Mouse (Mus musculus): ENCODE measurements around the gene Tmprss3. TPM values are rescaled to one million over a fixed set of nuclear protein-coding genes. Genes with fewer than 3 reads are reported as not detected.

Tmprss3 gene
- polyA plus RNA-seq, 1 experiment: 0.24 TPM

DNA sequence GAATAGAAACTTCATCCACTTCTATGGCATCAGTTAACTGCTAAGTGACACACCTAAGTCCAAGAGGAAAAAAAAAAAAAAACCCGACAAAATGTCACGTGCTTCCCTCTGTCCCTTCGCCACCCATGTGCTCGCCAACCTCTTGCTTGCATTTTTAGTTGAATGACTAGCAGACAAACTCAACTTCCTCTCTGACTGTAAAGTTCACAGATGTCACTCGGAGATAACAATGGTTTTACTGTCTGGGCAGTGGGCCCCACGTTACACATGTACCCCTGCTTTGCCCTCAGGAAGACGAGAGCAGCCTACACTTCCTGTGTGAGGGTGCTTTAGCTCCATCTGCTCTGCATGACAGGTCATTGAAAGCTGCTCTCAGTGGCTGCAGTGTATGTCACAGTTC lies 25.1 kb upstream of the Tmprss3 start:
- Histone ChIP-seq H3K9ac (ENCODE audit: low read depth, poor library complexity, severe bottlenecking) (no peak overlapping the region), H3K9me3 (replicated peaks; ENCODE audit: control insufficient read depth, insufficient read depth, low read length, poor library complexity, severe bottlenecking) (no peaks in the 10 kb centered on the region), H3K4me1 (ENCODE audit: control insufficient read depth, insufficient read depth, low read length) (no peaks in the 10 kb centered on the region), H3K27ac (ENCODE audit: insufficient read depth, low read length) (no peak overlapping the region), H3K4me3 (ENCODE audit: low read depth, low read length) (no peak overlapping the region), H3K27me3 (ENCODE audit: control insufficient read depth, insufficient read depth, low read length, poor library complexity, severe bottlenecking) (no peaks in the 10 kb centered on the region), H3K36me3 (ENCODE audit: control insufficient read depth, insufficient read depth, low read length, poor library complexity, severe bottlenecking) (no peaks in the 10 kb centered on the region)
- TF ChIP-seq EP300 (IDR thresholded peaks at IDR 0.05; ENCODE audit: insufficient read depth, low read depth, low read length) (no peak), CTCF (IDR thresholded peaks at IDR 0.05; ENCODE audit: low read depth, low read length) (no peak), POLR2A (IDR thresholded peaks at IDR 0.05; ENCODE audit: insufficient read depth, low read length) (no peak)

DNA sequence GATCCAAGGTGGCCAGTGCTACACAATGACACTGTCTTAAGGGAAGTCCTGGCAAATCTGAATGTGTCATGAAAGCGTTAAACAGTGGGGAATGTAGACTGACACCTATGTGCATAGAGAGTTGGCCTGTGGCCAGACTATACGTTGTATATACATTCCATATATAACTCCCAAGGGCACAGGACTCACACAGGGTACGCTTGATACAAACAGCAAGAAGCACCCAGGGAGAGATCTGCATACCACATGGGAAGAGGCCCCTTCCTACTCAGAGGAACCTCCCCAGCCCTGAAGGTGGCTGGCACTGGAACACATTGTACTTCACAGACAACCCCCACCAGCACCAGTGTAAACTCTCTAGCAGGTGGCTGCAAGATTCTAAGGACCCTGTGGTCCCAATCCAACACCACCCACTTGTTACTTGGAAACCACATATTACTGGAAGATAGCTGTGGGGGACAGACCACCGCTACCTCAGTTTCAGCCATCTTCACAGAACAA lies 24.1 kb upstream of the Tmprss3 start:
- Histone ChIP-seq H3K4me1 (ENCODE audit: control insufficient read depth, insufficient read depth, low read length) (no peaks in the 10 kb centered on the region), H3K36me3 (ENCODE audit: control insufficient read depth, insufficient read depth, low read length, poor library complexity, severe bottlenecking) (no peaks in the 10 kb centered on the region), H3K9ac (ENCODE audit: low read depth, poor library complexity, severe bottlenecking) (no peak overlapping the region), H3K27ac (ENCODE audit: insufficient read depth, low read length) (no peak overlapping the region), H3K9me3 (replicated peaks; ENCODE audit: control insufficient read depth, insufficient read depth, low read length, poor library complexity, severe bottlenecking) (no peaks in the 10 kb centered on the region), H3K4me3 (ENCODE audit: low read depth, low read length) (no peak overlapping the region), H3K27me3 (ENCODE audit: control insufficient read depth, insufficient read depth, low read length, poor library complexity, severe bottlenecking) (no peaks in the 10 kb centered on the region)
- TF ChIP-seq CTCF (IDR thresholded peaks at IDR 0.05; ENCODE audit: low read depth, low read length) (no peak), POLR2A (IDR thresholded peaks at IDR 0.05; ENCODE audit: insufficient read depth, low read length) (no peak), EP300 (IDR thresholded peaks at IDR 0.05; ENCODE audit: insufficient read depth, low read depth, low read length) (no peak)

DNA sequence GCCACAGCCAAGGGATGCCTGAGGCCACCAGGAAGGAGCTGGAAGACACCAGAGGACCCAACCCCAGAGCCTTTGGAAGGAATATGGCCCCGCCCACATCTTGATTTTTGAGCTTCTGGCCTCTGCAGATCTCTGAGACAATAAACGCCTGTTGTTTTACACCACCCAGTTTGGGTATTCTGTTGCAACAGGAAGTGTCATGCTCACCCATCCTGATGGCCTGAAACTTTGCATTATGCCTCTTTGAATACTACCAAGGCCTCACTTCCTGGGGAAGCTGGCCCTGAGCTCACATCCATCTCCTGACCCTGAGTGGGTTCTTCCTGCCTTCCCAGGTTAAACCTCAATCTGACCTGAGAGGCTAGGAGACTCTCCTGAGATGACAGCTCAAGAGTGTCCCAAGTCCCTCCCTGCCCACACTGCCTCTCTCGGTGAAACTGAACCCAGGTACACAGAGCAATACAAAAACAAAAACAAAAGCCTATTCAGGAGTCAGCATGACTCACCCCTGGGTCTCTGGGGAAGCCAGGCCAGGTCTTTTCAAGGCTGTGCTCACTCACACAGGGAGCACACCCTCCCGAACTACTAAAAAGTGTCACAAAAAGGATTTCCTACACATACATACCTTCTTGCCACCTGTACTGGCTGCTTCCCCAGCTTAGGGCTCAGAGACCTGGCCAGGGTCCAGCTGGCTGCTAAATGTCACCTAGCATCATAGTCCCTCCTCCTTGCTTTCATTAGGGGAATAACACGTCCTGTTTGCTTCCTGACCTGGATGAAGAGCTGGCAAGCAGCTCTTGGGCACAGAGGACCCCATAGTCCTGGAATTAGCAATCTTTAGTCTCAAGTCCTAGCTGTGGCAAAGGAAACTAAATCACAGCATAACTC lies 17.5 kb upstream of the Tmprss3 start:
- Histone ChIP-seq H3K4me1 (ENCODE audit: control insufficient read depth, insufficient read depth, low read length) (peaks cover 1% of the 10 kb centered on the region), H3K27me3 (ENCODE audit: control insufficient read depth, insufficient read depth, low read length, poor library complexity, severe bottlenecking) (no peaks in the 10 kb centered on the region), H3K9ac (ENCODE audit: low read depth, poor library complexity, severe bottlenecking) (no peak overlapping the region), H3K36me3 (ENCODE audit: control insufficient read depth, insufficient read depth, low read length, poor library complexity, severe bottlenecking) (no peaks in the 10 kb centered on the region), H3K9me3 (replicated peaks; ENCODE audit: control insufficient read depth, insufficient read depth, low read length, poor library complexity, severe bottlenecking) (no peaks in the 10 kb centered on the region), H3K4me3 (ENCODE audit: low read depth, low read length) (no peak overlapping the region), H3K27ac (ENCODE audit: insufficient read depth, low read length) (no peak overlapping the region)
- TF ChIP-seq EP300 (IDR thresholded peaks at IDR 0.05; ENCODE audit: insufficient read depth, low read depth, low read length) (no peak), POLR2A (IDR thresholded peaks at IDR 0.05; ENCODE audit: insufficient read depth, low read length) (no peak), CTCF (IDR thresholded peaks at IDR 0.05; ENCODE audit: low read depth, low read length) (no peak)

DNA sequence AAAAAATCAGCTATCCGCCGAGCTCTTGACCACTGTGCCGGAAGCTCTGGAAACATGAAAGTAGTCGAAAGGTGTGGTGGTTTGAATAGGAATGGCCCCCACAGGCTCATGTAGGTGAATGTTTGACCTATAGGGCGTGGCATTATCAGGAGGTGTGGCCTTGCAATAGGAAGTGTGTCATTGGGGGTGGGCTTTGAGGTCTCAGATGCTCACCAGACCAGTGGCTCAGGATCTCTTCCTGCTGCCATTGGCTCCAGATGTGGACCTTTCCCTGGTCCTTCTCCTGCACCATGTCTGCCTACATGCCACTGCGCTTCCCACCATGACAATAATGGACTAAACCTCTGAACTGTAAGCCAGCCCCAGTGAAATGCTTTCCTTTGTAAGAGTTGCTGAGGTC lies 13.1 kb upstream of the Tmprss3 start:
- H3K36me3 ChIP-seq (ENCODE audit: control insufficient read depth, insufficient read depth, low read length, poor library complexity, severe bottlenecking): no peaks in the 10 kb centered on the region
- no peaks in the 10 kb centered on the region for H3K9me3 ChIP-seq (replicated peaks; ENCODE audit: control insufficient read depth, insufficient read depth, low read length, poor library complexity, severe bottlenecking)
- H3K27ac ChIP-seq (ENCODE audit: insufficient read depth, low read length): no peak overlapping the region
- TF ChIP-seq EP300 (IDR thresholded peaks at IDR 0.05; ENCODE audit: insufficient read depth, low read depth, low read length) (no peak), POLR2A (IDR thresholded peaks at IDR 0.05; ENCODE audit: insufficient read depth, low read length) (peak; percentile 74)
- peak overlapping the region; percentile 77 for H3K4me3 ChIP-seq (ENCODE audit: low read depth, low read length)
- peaks cover 1% of the 10 kb centered on the region for H3K4me1 ChIP-seq (ENCODE audit: control insufficient read depth, insufficient read depth, low read length)
- H3K27me3 ChIP-seq (ENCODE audit: control insufficient read depth, insufficient read depth, low read length, poor library complexity, severe bottlenecking): no peaks in the 10 kb centered on the region
- no peak overlapping the region for H3K9ac ChIP-seq (ENCODE audit: low read depth, poor library complexity, severe bottlenecking)

DNA sequence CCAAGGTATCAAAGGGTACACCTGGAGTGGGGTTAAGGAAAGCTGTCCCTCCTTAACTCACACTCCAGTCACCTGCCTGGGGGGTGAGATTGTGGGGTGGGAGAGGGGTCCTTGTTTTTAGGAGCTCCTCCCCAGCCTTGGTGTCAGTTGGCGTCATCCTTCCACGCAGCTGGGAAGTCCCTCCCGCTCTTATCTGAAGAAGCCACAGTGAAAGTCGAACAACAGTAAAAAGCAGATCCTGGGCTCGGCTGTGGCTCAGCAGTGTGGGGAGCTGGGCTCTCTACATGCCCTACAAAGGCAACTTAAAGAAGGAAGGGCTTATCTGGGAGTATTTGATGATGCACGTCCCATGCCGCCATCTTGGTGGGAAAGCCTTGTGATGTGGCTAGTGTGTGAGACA lies 11.5 kb upstream of the Tmprss3 start:
- no peak overlapping the region for H3K4me3 ChIP-seq (ENCODE audit: low read depth, low read length)
- H3K4me1 ChIP-seq (ENCODE audit: control insufficient read depth, insufficient read depth, low read length): no peaks in the 10 kb centered on the region
- no peak for TF ChIP-seq POLR2A (IDR thresholded peaks at IDR 0.05; ENCODE audit: insufficient read depth, low read length)
- no peak for TF ChIP-seq CTCF (IDR thresholded peaks at IDR 0.05; ENCODE audit: low read depth, low read length)
- TF ChIP-seq EP300 (IDR thresholded peaks at IDR 0.05; ENCODE audit: insufficient read depth, low read depth, low read length): no peak
- no peak overlapping the region for H3K9ac ChIP-seq (ENCODE audit: low read depth, poor library complexity, severe bottlenecking)
- H3K36me3 ChIP-seq (ENCODE audit: control insufficient read depth, insufficient read depth, low read length, poor library complexity, severe bottlenecking): no peaks in the 10 kb centered on the region
- H3K9me3 ChIP-seq (replicated peaks; ENCODE audit: control insufficient read depth, insufficient read depth, low read length, poor library complexity, severe bottlenecking): no peaks in the 10 kb centered on the region
- no peak overlapping the region for H3K27ac ChIP-seq (ENCODE audit: insufficient read depth, low read length)
- no peaks in the 10 kb centered on the region for H3K27me3 ChIP-seq (ENCODE audit: control insufficient read depth, insufficient read depth, low read length, poor library complexity, severe bottlenecking)

GRCm38 (mm10) chr17:31209376-31209930 lies 10.7 kb upstream of the Tmprss3 start:
- TF ChIP-seq POLR2A (IDR thresholded peaks at IDR 0.05; ENCODE audit: insufficient read depth, low read length) (no peak), CTCF (IDR thresholded peaks at IDR 0.05; ENCODE audit: low read depth, low read length) (no peak), EP300 (IDR thresholded peaks at IDR 0.05; ENCODE audit: insufficient read depth, low read depth, low read length) (no peak)
- no peak overlapping the region for H3K4me3 ChIP-seq (ENCODE audit: low read depth, low read length)
- H3K9ac ChIP-seq (ENCODE audit: low read depth, poor library complexity, severe bottlenecking): no peak overlapping the region
- H3K27ac ChIP-seq (ENCODE audit: insufficient read depth, low read length): no peak overlapping the region
- no peaks in the 10 kb centered on the region for H3K27me3 ChIP-seq (ENCODE audit: control insufficient read depth, insufficient read depth, low read length, poor library complexity, severe bottlenecking)
- H3K4me1 ChIP-seq (ENCODE audit: control insufficient read depth, insufficient read depth, low read length): no peaks in the 10 kb centered on the region
- no peaks in the 10 kb centered on the region for H3K36me3 ChIP-seq (ENCODE audit: control insufficient read depth, insufficient read depth, low read length, poor library complexity, severe bottlenecking)
- no peaks in the 10 kb centered on the region for H3K9me3 ChIP-seq (replicated peaks; ENCODE audit: control insufficient read depth, insufficient read depth, low read length, poor library complexity, severe bottlenecking)
